ENCODE assay signal across 14 mouse cellular contexts in the genomic region with DNA sequence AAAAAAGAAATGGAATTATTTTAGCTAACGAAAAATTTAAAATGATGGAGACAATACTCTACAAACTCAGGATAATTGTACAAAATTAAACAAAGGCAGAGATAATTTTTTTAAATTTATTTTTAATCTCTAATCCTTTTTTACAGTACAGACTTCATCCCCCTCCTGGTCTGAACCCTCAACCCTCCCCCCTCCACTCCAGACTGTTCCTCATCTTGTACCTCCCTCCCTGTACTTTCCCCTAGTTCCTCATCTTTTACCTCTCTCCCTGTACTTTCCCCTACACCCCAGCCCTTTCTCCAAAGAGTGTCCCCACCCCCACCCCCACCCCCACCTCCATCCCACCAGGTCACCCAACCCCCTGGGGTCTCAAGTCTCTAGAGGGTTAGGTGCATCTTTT.
"Had no signal": no experiment of that assay in that cellular context is flagged by ENCODE, and none has a peak within 500 bp of the region (broad histone marks: within the 10 kb centered on the region; RNA-seq: fewer than 3 reads in every experiment).

No protein-coding gene starts in this region.

- H3K27me3 ChIP-seq: limb, embryonic 15.5 days; midbrain, embryonic 13.5 days; neural tube, embryonic 15.5 days had no signal

- H3K4me3 ChIP-seq: limb, embryonic 15.5 days; midbrain, embryonic 13.5 days; myocyte; neural tube, embryonic 15.5 days had no signal

- H3K36me3 ChIP-seq: limb, embryonic 15.5 days; midbrain, embryonic 13.5 days; neural tube, embryonic 15.5 days had no signal

- DNase-seq: kidney, adult 11 months; kidney, postnatal 25 days; layer of hippocampus, adult 9-11 months; layer of hippocampus, postnatal 36 days; lung, embryonic 14.5 days; lung, postnatal 10 days; lung, postnatal 4 days; right cerebral cortex, adult 18-20 months; thymus, postnatal 4 days had no signal

- H3K9ac ChIP-seq: limb, embryonic 15.5 days; lung, embryonic 14.5 days; midbrain, embryonic 13.5 days; neural tube, embryonic 15.5 days had no signal

- H3K4me1 ChIP-seq: limb, embryonic 15.5 days; midbrain, embryonic 13.5 days; neural tube, embryonic 15.5 days had no signal

- H3K9me3 ChIP-seq: limb, embryonic 15.5 days; midbrain, embryonic 13.5 days; neural tube, embryonic 15.5 days had no signal

- H3K27ac ChIP-seq: limb, embryonic 15.5 days; midbrain, embryonic 13.5 days; neural tube, embryonic 15.5 days; stomach, postnatal 0 days had no signal

- H3K4me2 ChIP-seq: limb, embryonic 15.5 days; lung, embryonic 14.5 days; midbrain, embryonic 13.5 days; neural tube, embryonic 15.5 days had no signal

- ATAC-seq: midbrain, embryonic 13.5 days had no signal
